Mouse (Mus musculus) kidney, postnatal 10 days (tissue): ENCODE measurements at regions not wholly inside any gene's neighbourhood (a gene's known extent, or its start where the extent isn't known, plus 50 kb on each side); places are given as distances from the start of the nearest gene placed in this dataset.
"Not testable (repeated sequence)": the region's sequence is repeated elsewhere in the genome, so short reads cannot be mapped to it uniquely, and the experiment has no call there.

Experiments
- DNase-seq: peaks from one replicate; pipeline ENCODE4 v3.0.0; 2021; ENCODE audit warnings: mixed read lengths

- no peak for DNase-seq
These were observed 209.5 kb downstream of the Sorl1 start for GRCm38 (mm10) chr9:41914611-41915010.

DNA sequence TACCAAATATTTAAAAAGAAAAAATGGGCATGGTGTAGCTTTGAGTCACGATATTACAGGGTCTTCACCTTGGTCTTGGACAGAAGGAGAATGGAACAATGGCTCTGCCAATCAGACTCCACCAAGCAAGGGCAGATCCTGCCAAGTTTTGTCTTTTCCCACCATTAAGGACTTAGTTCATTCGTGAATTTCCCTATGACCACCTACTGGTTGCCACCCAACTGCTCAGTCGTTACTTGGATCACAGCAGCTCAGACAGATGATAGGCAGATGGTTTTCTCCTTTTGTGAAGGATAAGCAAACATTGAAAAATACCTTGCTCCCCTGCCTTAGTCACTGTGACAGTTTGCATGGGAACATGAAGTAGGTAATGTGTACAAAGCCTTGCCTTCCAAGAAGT lies 210.2 kb downstream of the Sorl1 start:
- no peak for DNase-seq

DNA sequence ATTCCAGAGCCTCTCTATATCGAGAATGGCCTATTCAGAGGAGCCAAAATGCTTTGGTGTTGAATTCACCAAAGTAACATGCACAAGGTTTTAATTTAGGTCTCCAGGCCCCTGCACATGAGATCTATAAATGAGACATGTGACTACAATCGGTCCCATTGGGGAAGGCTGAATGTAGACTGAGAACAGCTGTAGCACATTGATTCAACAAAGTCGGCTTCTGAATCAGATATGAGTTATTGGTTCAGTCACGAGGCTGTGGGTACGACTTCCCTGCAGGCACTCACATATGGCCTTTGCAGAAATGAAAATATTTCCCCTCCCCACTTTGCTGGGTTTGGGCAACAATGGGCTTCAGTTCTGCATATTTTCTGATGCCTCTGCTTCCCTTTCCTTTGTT lies 211.6 kb downstream of the Sorl1 start:
- DNase-seq, result no peak

DNA sequence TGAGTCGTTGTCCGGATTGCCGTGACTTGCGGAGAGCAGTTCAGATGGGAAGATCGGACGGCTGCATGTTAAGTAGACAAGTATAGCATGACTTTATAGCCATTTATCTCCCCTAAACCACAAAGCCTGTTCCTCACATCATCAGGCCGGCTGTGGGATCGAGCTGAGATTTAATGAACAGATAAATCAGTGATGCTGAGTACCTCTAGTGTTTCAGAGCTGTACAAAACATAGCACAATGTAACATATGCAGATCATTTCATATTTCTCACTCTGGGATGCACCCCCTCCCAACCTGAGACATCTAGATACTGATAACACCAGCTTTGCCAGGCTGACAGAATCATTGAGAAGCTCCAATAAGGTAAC lies 223.5 kb downstream of the Sorl1 start:
- no peak for DNase-seq

DNA sequence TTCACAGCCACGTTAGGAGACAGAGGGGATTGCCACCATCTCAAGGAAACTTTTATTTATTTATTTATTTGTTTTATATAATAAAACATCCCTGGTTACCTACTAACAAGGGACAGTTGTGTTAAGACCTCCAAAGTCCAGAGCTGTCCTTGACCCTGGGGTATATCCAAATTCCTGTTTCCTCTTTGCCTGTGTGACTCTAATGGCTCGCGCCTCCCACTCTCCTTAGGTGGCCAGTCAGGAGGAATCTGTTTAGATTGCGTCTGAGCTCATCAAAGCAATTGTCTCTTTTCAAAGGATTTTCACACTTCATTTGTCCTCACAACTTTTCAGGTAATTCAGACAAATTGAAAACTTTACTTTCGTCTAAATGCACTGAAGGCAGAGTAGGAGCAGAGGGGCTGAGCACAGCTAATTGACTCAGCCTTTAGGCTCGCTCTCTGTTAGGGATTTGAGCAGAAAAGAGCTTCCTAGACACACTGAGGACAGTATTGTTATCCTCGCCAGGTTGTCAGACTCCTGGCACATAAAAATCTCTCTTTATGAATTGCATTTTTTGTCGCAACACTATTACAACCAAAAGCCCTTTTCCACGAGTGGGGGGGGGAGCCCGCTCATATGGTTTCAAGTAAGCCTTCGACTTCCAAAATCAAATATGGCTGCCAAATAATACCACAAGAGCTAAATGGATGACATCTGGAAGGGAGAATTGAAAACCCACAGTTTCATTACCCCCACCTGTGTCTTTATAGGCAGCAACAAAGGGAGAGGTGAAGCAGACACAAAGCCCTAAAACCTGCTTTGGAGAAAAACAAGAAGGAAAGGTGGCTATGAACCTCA lies 224.1 kb downstream of the Sorl1 start:
- no peak for DNase-seq

- no peak for DNase-seq
These were observed 229.0 kb downstream of the Sorl1 start for GRCm38 (mm10) chr9:41895106-41895505.

- no peak for DNase-seq
These were observed 231.3 kb downstream of the Sorl1 start for GRCm38 (mm10) chr9:41892841-41893240.

DNA sequence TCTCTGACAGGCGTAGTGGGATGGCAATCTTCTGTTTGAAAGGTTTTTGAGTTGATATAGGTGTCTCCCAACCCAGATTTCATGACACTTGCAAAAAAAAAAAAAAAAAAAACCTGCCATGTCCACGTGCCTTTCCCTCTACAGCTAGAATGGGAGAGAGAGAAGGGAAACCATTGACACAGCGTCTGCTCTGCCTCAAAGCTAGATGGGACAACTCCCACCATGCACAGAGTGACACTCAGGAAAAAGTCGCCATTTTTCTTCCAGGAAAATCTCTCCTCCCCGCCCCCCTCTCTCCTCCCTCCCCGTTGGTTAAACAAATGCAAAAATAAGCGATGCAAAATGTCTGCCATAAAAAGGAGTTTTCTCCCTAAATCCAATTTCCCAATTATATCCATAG lies 232.9 kb downstream of the Sorl1 start:
- DNase-seq, result peak; percentile 21

- peak; percentile 73 for DNase-seq
These were observed 233.6 kb downstream of the Sorl1 start for GRCm38 (mm10) chr9:41890273-41891141.

GRCm38 (mm10) chr9:41889568-41890272 lies 234.4 kb downstream of the Sorl1 start:
- peak; percentile 22 for DNase-seq

DNA sequence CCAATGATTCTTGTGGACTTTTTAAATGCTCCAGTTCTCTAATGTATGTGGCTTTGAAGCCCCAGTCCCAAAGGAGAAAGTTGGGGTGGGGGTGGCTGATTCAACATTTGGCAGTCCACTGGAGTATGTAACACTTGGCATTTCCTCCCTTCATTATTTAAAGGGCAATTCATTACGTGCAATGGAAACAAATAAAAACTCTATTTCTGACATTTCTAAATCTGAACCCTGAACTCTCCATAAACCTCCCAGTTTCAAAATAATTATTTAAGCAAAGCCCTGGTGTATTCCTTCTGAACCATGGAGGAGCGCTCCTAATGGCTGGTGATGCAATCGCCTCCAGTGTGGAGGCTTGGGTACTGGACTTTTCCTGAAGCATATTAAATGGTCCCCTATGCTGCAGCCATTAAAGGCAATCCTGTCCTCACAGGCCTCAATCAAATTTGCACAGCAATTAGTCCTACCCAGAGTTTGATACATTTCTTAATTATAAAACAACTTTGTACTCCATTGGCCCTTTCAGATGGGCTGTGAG lies 235.4 kb downstream of the Sorl1 start:
- peak; percentile 19 for DNase-seq

DNA sequence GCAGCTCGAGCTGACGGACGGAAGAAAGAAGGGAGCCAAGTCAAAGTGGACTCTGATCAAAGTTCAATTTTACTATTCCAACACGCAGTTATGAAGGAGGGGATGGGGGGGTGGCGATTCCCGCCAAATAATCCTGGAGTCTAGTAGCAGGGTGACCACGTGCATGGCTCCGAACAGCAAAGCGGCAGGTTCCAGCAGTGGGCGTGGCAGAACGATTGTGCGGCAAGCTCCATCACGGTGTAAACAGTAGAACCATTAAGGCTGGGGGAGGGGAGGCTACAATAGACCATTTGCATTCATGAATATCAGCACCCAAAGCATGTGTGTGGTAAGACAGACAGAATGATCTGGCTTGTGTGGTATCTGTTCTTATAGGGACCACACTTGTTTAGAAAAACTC lies 237.6 kb downstream of the Sorl1 start:
- DNase-seq, result not testable (repeated sequence)

DNA sequence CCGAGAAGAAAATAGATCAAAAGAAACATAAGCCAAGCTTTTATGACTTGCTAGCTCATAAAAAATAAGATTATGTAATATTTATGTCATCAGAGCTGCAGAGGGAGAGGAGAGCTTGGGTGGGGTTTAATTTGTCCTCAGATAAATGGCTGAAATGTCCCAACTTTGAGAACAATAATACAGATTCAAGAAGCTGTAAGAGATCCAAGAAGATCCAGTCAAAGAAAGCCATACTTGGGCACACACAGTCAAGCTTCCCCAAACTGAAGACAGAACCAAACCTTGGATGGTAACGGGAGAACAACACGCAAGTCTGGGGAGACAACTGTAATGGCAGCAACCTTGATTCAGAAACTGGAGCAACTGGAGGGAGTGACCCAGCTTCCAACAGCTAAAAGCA lies 243.6 kb downstream of the Sorl1 start:
- DNase-seq, result no peak

DNA sequence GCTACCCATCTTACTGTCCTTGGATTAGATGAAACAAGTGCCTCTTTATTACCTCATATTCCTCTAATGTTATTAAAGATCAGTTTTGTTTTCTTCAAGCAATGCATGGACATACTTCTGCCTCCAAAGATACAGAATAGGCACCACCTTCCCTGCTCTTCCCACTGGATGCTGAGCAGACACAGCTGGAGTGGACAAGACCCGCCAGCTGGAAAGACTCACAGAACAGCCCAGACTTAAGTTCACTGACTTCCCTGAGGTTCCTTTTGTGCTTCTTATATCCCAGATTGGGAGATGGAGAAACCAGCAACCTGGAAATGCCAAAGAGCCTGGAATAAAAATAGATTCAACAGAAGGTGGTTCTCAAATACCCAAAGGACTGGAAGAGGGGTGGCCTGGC lies 245.0 kb downstream of the Sorl1 start:
- DNase-seq, result peak; percentile 71

- DNase-seq, result no peak
These were observed 263.0 kb downstream of the Sorl1 start for GRCm38 (mm10) chr9:41861136-41861535.

GRCm38 (mm10) chr9:41860681-41861080 lies 263.4 kb downstream of the Sorl1 start:
- DNase-seq, result peak; percentile 91

DNA sequence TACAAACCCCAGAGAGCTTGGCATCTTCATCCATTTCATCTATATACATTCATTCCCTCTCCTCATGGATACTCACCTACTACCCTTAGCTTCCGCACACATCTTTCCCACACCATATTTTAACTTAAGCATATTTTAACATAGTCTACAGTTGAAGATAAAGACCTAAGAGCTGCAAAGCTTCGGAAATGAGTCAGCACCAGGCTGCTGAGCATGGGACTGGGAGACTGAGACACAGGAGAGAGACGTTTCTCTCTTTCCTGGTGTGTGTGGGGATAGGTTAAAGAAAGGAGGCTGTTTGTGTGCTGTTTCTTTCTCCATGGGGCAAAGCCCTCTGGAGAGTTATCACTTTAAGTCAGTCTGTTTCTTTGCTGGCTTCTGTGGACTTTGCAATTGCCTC lies 264.3 kb downstream of the Sorl1 start:
- no peak for DNase-seq

- no peak for DNase-seq
These were observed 272.0 kb downstream of the Sorl1 start for GRCm38 (mm10) chr9:41852099-41852498.

DNA sequence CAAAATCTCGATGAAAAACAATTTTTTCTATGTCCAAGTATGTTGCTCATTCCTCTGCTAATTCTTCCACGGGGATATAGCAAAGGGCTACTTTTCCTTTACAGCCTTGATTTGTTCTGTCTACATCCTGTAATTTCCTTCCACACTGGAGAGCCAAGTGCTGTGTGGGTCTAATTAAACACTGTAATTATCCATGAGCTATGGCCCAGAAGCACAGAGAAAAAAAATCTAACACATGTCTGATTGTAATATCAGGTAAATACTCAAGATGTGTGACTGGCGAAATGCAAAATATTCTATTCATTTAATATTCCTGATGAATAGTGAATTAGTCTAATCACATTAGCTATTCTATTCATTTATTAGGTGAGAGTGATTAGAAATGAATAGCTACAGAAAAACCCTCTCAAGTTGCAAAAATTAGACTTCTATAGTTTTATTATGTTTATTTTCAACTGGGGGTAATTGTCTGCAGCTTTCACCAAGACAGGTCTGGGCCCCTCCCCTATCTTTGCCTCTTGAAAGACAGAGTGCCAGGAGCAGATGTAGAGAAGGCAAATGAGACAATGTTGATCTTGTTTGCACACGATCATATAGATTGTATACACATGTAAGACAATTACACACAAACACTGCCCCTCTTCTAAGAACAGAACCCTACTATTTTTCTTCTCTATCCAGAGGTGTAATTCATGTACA lies 274.3 kb downstream of the Sorl1 start:
- DNase-seq, result no peak

DNA sequence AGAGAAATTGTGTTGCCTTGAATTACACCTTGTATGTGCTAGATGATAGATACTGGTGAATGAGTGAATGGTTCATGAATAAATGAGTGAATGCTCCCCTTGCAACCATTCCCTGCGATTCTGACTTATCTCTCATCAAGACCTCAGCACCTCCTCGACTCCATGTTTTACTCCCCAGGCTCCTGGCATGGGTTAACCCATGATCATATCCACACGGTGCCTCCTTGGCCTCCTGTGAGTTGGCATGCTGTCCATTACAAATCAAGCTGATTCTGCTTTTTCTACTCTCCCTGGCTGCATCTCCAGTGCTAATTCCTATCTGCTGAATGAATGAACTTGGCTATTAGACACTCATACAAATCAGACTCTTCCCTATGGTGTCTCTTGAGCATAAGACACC lies 279.5 kb downstream of the Sorl1 start:
- DNase-seq, result no peak

DNA sequence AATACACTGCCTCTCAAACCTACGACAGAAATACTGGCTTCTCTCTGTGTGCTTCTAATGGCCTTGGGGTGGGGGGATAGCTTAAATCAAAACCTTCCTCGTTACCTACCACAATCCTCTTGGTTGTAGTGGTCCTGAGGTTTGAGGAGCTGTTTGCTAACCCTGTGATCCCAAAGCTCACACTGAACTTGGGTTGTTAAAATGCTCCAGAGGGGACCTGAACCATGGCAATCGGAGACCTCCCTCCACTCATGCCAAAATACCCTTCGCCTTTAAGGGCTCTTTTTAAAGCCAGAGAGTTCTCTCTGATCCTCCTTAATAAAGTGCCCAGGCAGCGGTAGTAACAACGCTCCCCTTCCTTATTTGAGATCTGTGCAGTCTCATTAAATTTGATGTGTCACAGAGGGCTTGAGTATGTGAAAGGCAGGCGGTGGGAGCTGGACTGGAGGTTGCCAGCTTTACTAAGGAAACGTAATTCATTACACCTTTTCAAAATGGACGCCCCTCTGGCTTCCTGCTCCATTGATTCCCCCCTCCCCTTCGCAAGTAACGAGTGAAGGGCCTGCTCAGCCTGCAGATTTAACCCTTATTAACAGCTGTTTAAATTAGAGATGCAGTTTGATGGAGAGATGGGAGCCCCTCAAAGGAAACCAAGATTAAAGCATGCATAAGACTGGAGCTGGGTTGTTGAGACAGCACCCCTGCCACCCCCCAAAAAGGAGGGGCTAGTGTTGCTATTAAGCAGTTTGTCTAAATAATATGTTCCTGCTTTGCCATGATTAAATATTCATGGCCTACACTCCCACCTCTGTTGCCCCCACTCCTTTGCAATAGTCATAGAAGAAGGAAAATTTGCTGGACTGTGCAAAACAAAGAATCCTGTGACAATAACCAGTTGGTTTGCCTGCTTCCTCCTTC lies 289.4 kb downstream of the Sorl1 start:
- DNase-seq, result no peak
